9 mouse cellular contexts compared by ENCODE assay signal in the genomic region with DNA sequence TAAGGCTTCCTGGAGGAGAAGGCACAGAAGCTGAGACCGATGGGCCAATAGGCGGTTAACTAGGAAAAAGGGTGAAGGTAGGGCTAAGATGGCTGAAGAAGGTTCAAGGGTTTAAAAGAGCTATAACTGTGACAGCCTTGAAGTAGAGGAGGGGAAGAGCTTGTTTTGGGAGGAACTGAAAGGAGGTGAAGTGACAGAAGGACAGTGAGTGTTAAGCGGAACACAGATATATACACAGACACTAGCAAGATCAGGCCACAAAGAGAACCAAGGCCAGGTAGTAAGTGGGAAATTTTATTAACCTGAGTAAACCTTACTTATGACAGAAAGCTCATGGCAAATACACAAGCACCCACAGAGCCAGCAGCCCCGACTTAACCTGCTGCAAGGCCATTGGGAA. TPM values are rescaled to one million over a fixed set of nuclear protein-coding genes. Genes with fewer than 3 reads are reported as not detected.
DNase-seq lines count a peak whose midpoint lies in the region; ATAC-seq lines count a peak whose summit lies in the region.
"Had no signal": no experiment of that assay in that cellular context is flagged by ENCODE, and none has a peak within 500 bp of the region (broad histone marks: within the 10 kb centered on the region; RNA-seq: fewer than 3 reads in every experiment).

No protein-coding gene starts in this region.

- WGBS in heart, embryonic 14.5 days, result 90% methylated on average over 4 of the region's 4 CpGs
- 83% methylated on average over 4 of the region's 4 CpGs for WGBS in lung, embryonic 16.5 days
- WGBS in intestine, embryonic 15.5 days, result 88% methylated on average over 4 of the region's 4 CpGs
- WGBS in stomach, embryonic 14.5 days, result 86% methylated on average over 4 of the region's 4 CpGs
- whole genome bisulfite sequencing in forebrain, embryonic 12.5 days, result 97% methylated on average over 4 of the region's 4 CpGs

- no peaks in the 10 kb centered on the region for H3K27me3 ChIP-seq in heart, embryonic 14.5 days (ENCODE audit: control insufficient read depth, insufficient read depth, low read length)
- no peaks in the 10 kb centered on the region for H3K27me3 ChIP-seq in lung, embryonic 16.5 days (ENCODE audit: control insufficient read depth, insufficient read depth, low read depth, low read length)
- H3K27me3 ChIP-seq in intestine, embryonic 15.5 days (replicated peaks), result no peaks in the 10 kb centered on the region
- no peaks in the 10 kb centered on the region for H3K27me3 ChIP-seq in stomach, embryonic 14.5 days (ENCODE audit: control insufficient read depth, insufficient read depth, low read length)
- H3K27me3 ChIP-seq in forebrain, embryonic 12.5 days, result no peaks in the 10 kb centered on the region

- no peaks in the 10 kb centered on the region for H3K36me3 ChIP-seq in heart, embryonic 14.5 days (ENCODE audit: control insufficient read depth, insufficient read depth, low read length)
- H3K36me3 ChIP-seq in lung, embryonic 16.5 days (ENCODE audit: control insufficient read depth, insufficient read depth, low read length), result no peaks in the 10 kb centered on the region
- no peaks in the 10 kb centered on the region for H3K36me3 ChIP-seq in intestine, embryonic 15.5 days
- no peaks in the 10 kb centered on the region for H3K36me3 ChIP-seq in stomach, embryonic 14.5 days (ENCODE audit: control insufficient read depth, insufficient read depth, low read length)
- H3K36me3 ChIP-seq in forebrain, embryonic 12.5 days (replicated peaks), result no peaks in the 10 kb centered on the region

- no peak overlapping the region for H3K4me3 ChIP-seq in heart, embryonic 14.5 days (ENCODE audit: control insufficient read depth in 1 of 2, insufficient read depth in 1 of 2, low read depth in 1 of 2, low read length in 2 of 2)
- H3K4me3 ChIP-seq in lung, embryonic 16.5 days (ENCODE audit: low read length), result no peak overlapping the region
- no peak overlapping the region for H3K4me3 ChIP-seq in intestine, embryonic 15.5 days (replicated peaks)
- H3K4me3 ChIP-seq in stomach, embryonic 14.5 days (ENCODE audit: low read depth, low read length), result no peak overlapping the region
- no peak overlapping the region for H3K4me3 ChIP-seq in forebrain, embryonic 12.5 days (replicated peaks)

- ATAC-seq in heart, embryonic 14.5 days (ENCODE audit: insufficient number of reproducible peaks, insufficient read depth, low FRiP score, low read depth), result no peak
- no peak for ATAC-seq in lung, embryonic 16.5 days (ENCODE audit: low read depth)
- no peak for ATAC-seq in intestine, embryonic 15.5 days
- no peak for ATAC-seq in stomach, embryonic 14.5 days (ENCODE audit: insufficient number of reproducible peaks, insufficient read depth, low FRiP score, low read depth)
- ATAC-seq in forebrain, embryonic 12.5 days (ENCODE audit: low FRiP score), result no peak

- DNase-seq in heart, adult 9 months (ENCODE audit: low spot score in 2 of 2), result no peak
- DNase-seq in lung, postnatal 10 days, result no peak
- no peak for DNase-seq in ovary, postnatal 10 days (ENCODE audit: low spot score)

- no peak overlapping the region; the same call in 1 of the 2 replicates for H3K4me2 ChIP-seq in heart, embryonic 14.5 days (ENCODE audit: low read length)
- no peak overlapping the region for H3K4me2 ChIP-seq in lung, embryonic 16.5 days (ENCODE audit: low read depth, low read length)
- no peak overlapping the region for H3K4me2 ChIP-seq in intestine, embryonic 15.5 days (replicated peaks)
- no peak overlapping the region for H3K4me2 ChIP-seq in stomach, embryonic 14.5 days (replicated peaks; ENCODE audit: low read depth, low read length)
- H3K4me2 ChIP-seq in forebrain, embryonic 12.5 days, result no peak overlapping the region

- H3K27ac ChIP-seq in heart, embryonic 14.5 days (replicated peaks in 1 of 2; ENCODE audit: control insufficient read depth in 1 of 2, insufficient read depth in 1 of 2, low read depth in 2 of 2, low read length in 2 of 2), result peak overlapping the region; percentile 83 to 93
- peak overlapping the region; percentile 21; the same call in 1 of the 2 replicates for H3K27ac ChIP-seq in lung, embryonic 16.5 days (ENCODE audit: low read length)
- H3K27ac ChIP-seq in intestine, embryonic 15.5 days, result peak overlapping the region; percentile 54
- peak overlapping the region; percentile 84 for H3K27ac ChIP-seq in stomach, embryonic 14.5 days (ENCODE audit: low read length)
- H3K27ac ChIP-seq in forebrain, embryonic 12.5 days, result no peak overlapping the region
- H3K27ac ChIP-seq: macrophage had no signal

- H3K9ac ChIP-seq in heart, embryonic 14.5 days (ENCODE audit: low read length), result peak overlapping the region; percentile 36
- no peak overlapping the region for H3K9ac ChIP-seq in lung, embryonic 16.5 days (ENCODE audit: low read length)
- H3K9ac ChIP-seq in intestine, embryonic 15.5 days, result no peak overlapping the region
- no peak overlapping the region for H3K9ac ChIP-seq in stomach, embryonic 14.5 days (replicated peaks; ENCODE audit: low read depth, low read length)
- H3K9ac ChIP-seq in forebrain, embryonic 12.5 days, result no peak overlapping the region

- H3K4me1 ChIP-seq in heart, embryonic 14.5 days (ENCODE audit: control insufficient read depth in 2 of 2, insufficient read depth in 2 of 2, low read length in 2 of 2), result peaks cover 29 to 54% of the 10 kb centered on the region in 2 experiments
- peaks cover 20% of the 10 kb centered on the region for H3K4me1 ChIP-seq in lung, embryonic 16.5 days (replicated peaks; ENCODE audit: control insufficient read depth, insufficient read depth, low read length)
- peaks cover 33% of the 10 kb centered on the region for H3K4me1 ChIP-seq in intestine, embryonic 15.5 days (replicated peaks)
- H3K4me1 ChIP-seq in stomach, embryonic 14.5 days (ENCODE audit: control insufficient read depth, insufficient read depth, low read length), result peaks cover 32% of the 10 kb centered on the region
- peaks cover 13% of the 10 kb centered on the region for H3K4me1 ChIP-seq in forebrain, embryonic 12.5 days

- peaks cover 3% of the 10 kb centered on the region; the same call in 1 of the 2 replicates for H3K9me3 ChIP-seq in heart, embryonic 14.5 days (ENCODE audit: control insufficient read depth, low read length)
- no peaks in the 10 kb centered on the region for H3K9me3 ChIP-seq in lung, embryonic 16.5 days (ENCODE audit: control insufficient read depth, low read length)
- no peaks in the 10 kb centered on the region for H3K9me3 ChIP-seq in intestine, embryonic 15.5 days
- H3K9me3 ChIP-seq in stomach, embryonic 14.5 days (ENCODE audit: control insufficient read depth, low read depth, low read length), result no peaks in the 10 kb centered on the region
- no peaks in the 10 kb centered on the region for H3K9me3 ChIP-seq in forebrain, embryonic 12.5 days

RNA-seq across cellular contexts. Expression of gene Pkig, which starts 18.1 kb away (rescaled TPM):
- 324 and 359 TPM in 2 replicates for polyA plus RNA-seq in heart, embryonic 14.5 days (2014; fragmentation: Nextera tagmentation; extraction: Ambion mirVana)
- polyA plus RNA-seq in lung, embryonic 16.5 days (2015; fragmentation: Nextera tagmentation; extraction: Ambion mirVana), result 133 and 134 TPM in 2 replicates
- polyA plus RNA-seq in intestine, embryonic 15.5 days (2015; fragmentation: Nextera tagmentation; extraction: Ambion mirVana), result 113 and 122 TPM in 2 replicates
- 105 and 110 TPM in 2 replicates for polyA plus RNA-seq in stomach, embryonic 14.5 days (2014; fragmentation: Nextera tagmentation; extraction: Ambion mirVana)
- polyA plus RNA-seq in forebrain, embryonic 12.5 days (2016; fragmentation: Nextera tagmentation; extraction: Ambion mirVana), result 156 and 158 TPM in 2 replicates

RNA-seq across cellular contexts. Expression of gene Serinc3, which starts 31.4 kb away (rescaled TPM):
- polyA plus RNA-seq in heart, embryonic 14.5 days (2014; fragmentation: Nextera tagmentation; extraction: Ambion mirVana), result 76.5 and 79.0 TPM in 2 replicates
- polyA plus RNA-seq in lung, embryonic 16.5 days (2015; fragmentation: Nextera tagmentation; extraction: Ambion mirVana), result 71.5 and 72.8 TPM in 2 replicates
- polyA plus RNA-seq in intestine, embryonic 15.5 days (2015; fragmentation: Nextera tagmentation; extraction: Ambion mirVana), result 45.3 and 47.1 TPM in 2 replicates
- 46.2 and 52.7 TPM in 2 replicates for polyA plus RNA-seq in stomach, embryonic 14.5 days (2014; fragmentation: Nextera tagmentation; extraction: Ambion mirVana)
- 32.1 and 36.1 TPM in 2 replicates for polyA plus RNA-seq in forebrain, embryonic 12.5 days (2016; fragmentation: Nextera tagmentation; extraction: Ambion mirVana)
